Mouse (Mus musculus): ENCODE measurements at regions not wholly inside any gene's neighbourhood (a gene's known extent, or its start where the extent isn't known, plus 50 kb on each side); places are given as distances from the start of the nearest gene placed in this dataset.

- no peak for DNase-seq (ENCODE audit: low spot score in 2 of 2)
Observed at GRCm38 (mm10) chrX:13014051-13014450, 57.2 kb upstream of the Usp9x start.

GRCm38 (mm10) chrX:13013086-13013485 lies 58.2 kb upstream of the Usp9x start:
- no peak for DNase-seq (ENCODE audit: low spot score in 2 of 2)

- DNase-seq (ENCODE audit: low spot score in 2 of 2): no peak
Observed at GRCm38 (mm10) chrX:12990777-12991176, 80.5 kb upstream of the Usp9x start.

GRCm38 (mm10) chrX:12977676-12978075 lies 93.6 kb upstream of the Usp9x start:
- DNase-seq (ENCODE audit: low spot score in 2 of 2): no peak

GRCm38 (mm10) chrX:12968979-12969746 lies 102.1 kb upstream of the Usp9x start:
- DNase-seq (ENCODE audit: low spot score in 2 of 2): no peak

GRCm38 (mm10) chrX:12959467-12960314 lies 111.6 kb upstream of the Usp9x start:
- DNase-seq (ENCODE audit: low spot score in 2 of 2): peak in 1 of 2 experiments; percentile 4

- DNase-seq (ENCODE audit: low spot score in 2 of 2): no peak
Observed at GRCm38 (mm10) chrX:12958873-12959272, 112.4 kb upstream of the Usp9x start.

- DNase-seq (ENCODE audit: low spot score in 2 of 2): peak; percentile 15 to 17
Observed at GRCm38 (mm10) chrX:12950928-12951660, 120.2 kb upstream of the Usp9x start.

- no peak for DNase-seq (ENCODE audit: low spot score in 2 of 2)
Observed at GRCm38 (mm10) chrX:12942451-12942850, 128.8 kb upstream of the Usp9x start.

GRCm38 (mm10) chrX:12936406-12937172 lies 134.7 kb upstream of the Usp9x start:
- DNase-seq (ENCODE audit: low spot score in 2 of 2): peak; percentile 10 to 19

GRCm38 (mm10) chrX:12933294-12933807 lies 137.9 kb upstream of the Usp9x start:
- no peak for DNase-seq (ENCODE audit: low spot score in 2 of 2)

- DNase-seq (ENCODE audit: low spot score in 2 of 2): no peak
Observed at GRCm38 (mm10) chrX:12930242-12930641, 141.1 kb upstream of the Usp9x start.

GRCm38 (mm10) chrX:12927797-12928589 lies 143.3 kb upstream of the Usp9x start:
- no peak for DNase-seq (ENCODE audit: low spot score in 2 of 2)

GRCm38 (mm10) chrX:12924705-12925644 lies 146.3 kb upstream of the Usp9x start:
- DNase-seq (ENCODE audit: low spot score in 2 of 2): no peak

GRCm38 (mm10) chrX:12919576-12919975 lies 151.7 kb upstream of the Usp9x start:
- DNase-seq (ENCODE audit: low spot score in 2 of 2): no peak

- DNase-seq (ENCODE audit: low spot score in 2 of 2): no peak
Observed at GRCm38 (mm10) chrX:12917105-12917504, 154.2 kb upstream of the Usp9x start.

GRCm38 (mm10) chrX:12916684-12917083 lies 154.6 kb upstream of the Usp9x start:
- no peak for DNase-seq (ENCODE audit: low spot score in 2 of 2)

GRCm38 (mm10) chrX:12900256-12900655 lies 138.4 kb upstream of the Med14 start:
- no peak for DNase-seq (ENCODE audit: low spot score in 2 of 2)

GRCm38 (mm10) chrX:12891468-12891867 lies 129.6 kb upstream of the Med14 start:
- no peak for DNase-seq (ENCODE audit: low spot score in 2 of 2)
